Mouse (Mus musculus) midbrain, embryonic 12.5 days (tissue): ENCODE results near the gene 4430402I18Rik. TPM values are rescaled to one million over a fixed set of nuclear protein-coding genes. Genes with fewer than 3 reads are reported as not detected.

Experiments
- ATAC-seq: fragments of 200-750 bp; cut with Nextera tagmentation; 2 replicates; pipeline ENCODE4 v1.8.0; 2017; ENCODE audit warnings: low read depth, moderate TSS enrichment, moderate library complexity; ENCODE audit not compliant: low FRiP score
- H3K27ac ChIP-seq: fragments of 300-500 bp; sonication (generic); replicated peaks from 2 replicates; pipeline ENCODE4 v1.5.1; 2016; ENCODE audit warnings: mild to moderate bottlenecking
- H3K27me3 ChIP-seq: fragments of 300-500 bp; sonication (generic); 2 replicates; pipeline ENCODE4 v1.6.1; 2016; ENCODE audit warnings: mild to moderate bottlenecking
- H3K36me3 ChIP-seq: fragments of 300-500 bp; sonication (generic); 2 replicates; pipeline ENCODE4 v1.6.1; 2016
- H3K4me1 ChIP-seq: fragments of 300-500 bp; sonication (generic); 2 replicates; pipeline ENCODE4 v1.6.1; 2016
- H3K4me2 ChIP-seq: fragments of 300-500 bp; sonication (generic); replicated peaks from 2 replicates; pipeline ENCODE4 v1.6.1; 2016; ENCODE audit warnings: mild to moderate bottlenecking, moderate library complexity
- H3K4me3 ChIP-seq: fragments of 300-500 bp; sonication (generic); 2 replicates; pipeline ENCODE4 v1.5.1; 2016; ENCODE audit warnings: mild to moderate bottlenecking
- H3K9ac ChIP-seq: fragments of 300-500 bp; sonication (generic); replicated peaks from 2 replicates; pipeline ENCODE4 v1.6.1; 2016; ENCODE audit warnings: mild to moderate bottlenecking, moderate library complexity
- H3K9me3 ChIP-seq: fragments of 300-500 bp; sonication (generic); 2 replicates; pipeline ENCODE4 v1.6.1; 2016; ENCODE audit warnings: mild to moderate bottlenecking
- WGBS: fragments of 180-500 bp; shearing (Covaris S2); methylation state at CpG from one replicate; pipeline ENCODE4 v1.1.7; 2016; 5-methylcytosine and 5-hydroxymethylcytosine counted together
- polyA plus RNA-seq: library from polyadenylated mRNA; unstranded; fragments of >200 nt; fragmentation: Nextera tagmentation; extraction: Ambion mirVana; gene quantifications from 2 replicates; pipeline ENCODE4 v1.2.1, GENCODE M21; 2016

The 4430402I18Rik gene
- polyA plus RNA-seq, 1 experiment from 2014 or later, result 0.17 TPM

DNA sequence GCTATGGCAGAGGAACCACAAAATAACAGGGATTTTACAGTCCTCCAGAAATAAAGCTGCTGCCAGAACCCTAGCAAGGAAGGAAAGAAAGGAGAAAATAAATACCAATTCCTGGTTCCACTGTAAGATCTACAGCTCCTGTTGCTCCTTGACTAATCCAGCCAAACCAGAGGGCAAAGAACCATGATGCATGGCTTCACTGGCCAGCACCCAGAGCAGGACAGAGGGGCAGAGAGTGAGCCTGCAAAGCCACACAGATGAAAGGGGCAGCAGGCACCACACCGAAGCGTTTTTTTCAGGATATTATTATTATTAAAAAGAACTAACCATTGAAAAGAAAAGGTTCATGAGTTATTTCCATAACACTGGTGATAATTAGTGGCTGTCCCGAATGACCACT, 115.6 kb downstream of the 4430402I18Rik start:
- Histone ChIP-seq H3K4me1 (no peaks in the 10 kb centered on the region), H3K9ac (no peak overlapping the region), H3K4me2 (no peak overlapping the region), H3K36me3 (no peaks in the 10 kb centered on the region), H3K9me3 (no peaks in the 10 kb centered on the region), H3K4me3 (no peak overlapping the region), H3K27ac (no peak overlapping the region), H3K27me3 (no peaks in the 10 kb centered on the region)
- ATAC-seq, result no peak
- WGBS, result 83% methylated on average over 3 of the region's 3 CpGs

DNA sequence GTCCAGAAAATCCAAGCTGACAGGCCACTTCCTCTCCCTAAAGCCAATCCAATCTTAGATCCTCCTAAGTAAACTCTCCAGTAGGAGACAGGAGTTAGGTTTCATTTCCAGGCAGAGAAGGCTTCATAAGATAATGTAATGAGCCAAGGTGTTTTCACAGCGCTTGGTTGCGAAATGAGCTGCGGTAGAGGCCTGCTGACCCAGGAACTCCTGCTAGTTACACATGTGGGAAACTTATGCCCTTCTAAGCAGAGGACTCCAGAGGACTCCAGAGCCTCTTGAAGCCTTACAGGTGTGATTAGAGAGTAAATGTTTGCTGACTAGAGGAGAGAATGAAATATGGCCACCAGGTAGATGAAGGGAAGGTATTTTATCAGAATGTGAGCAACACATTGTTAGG, 117.1 kb downstream of the 4430402I18Rik start:
- Histone ChIP-seq H3K4me3 (no peak overlapping the region), H3K4me2 (no peak overlapping the region), H3K9ac (no peak overlapping the region), H3K4me1 (no peaks in the 10 kb centered on the region), H3K36me3 (no peaks in the 10 kb centered on the region), H3K27me3 (no peaks in the 10 kb centered on the region), H3K27ac (no peak overlapping the region), H3K9me3 (no peaks in the 10 kb centered on the region)
- 97% methylated on average over 3 of the region's 3 CpGs for WGBS
- ATAC-seq, result no peak

DNA sequence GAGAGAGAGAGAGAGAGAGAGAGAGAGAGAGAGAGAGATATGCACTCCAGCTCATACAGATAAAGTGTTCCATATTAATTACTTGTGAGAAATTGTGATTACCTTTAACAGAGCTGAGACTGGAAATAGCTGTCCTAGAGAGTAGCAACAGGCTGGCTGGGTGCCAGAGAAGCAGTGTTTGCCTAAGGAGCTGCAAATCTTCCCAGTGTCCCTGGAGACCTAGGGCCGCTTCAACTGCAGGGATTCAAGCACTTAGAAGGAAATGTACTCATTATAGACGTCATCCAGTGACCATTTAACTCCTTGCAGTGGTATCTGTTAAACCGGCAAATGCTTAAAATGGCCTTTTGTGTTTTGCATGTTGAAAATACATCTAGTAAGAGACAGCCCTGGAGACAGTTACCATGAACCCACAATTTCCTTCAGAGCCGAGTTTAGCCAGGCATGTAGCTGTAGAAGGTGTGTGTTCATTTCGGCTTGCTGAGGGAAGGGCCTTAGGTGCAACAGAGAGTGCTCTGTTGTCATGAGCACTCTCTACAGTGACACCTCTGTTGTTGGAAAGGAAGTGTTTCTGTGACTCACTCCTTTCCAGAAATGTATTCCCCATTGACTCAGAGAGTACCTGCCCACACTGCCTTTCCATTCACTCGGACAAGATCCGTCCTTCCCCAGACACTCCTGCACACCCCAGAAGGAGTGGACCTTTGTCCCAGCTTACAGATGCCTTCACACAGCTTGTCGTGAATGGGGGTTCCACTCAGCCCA, 122.5 kb downstream of the 4430402I18Rik start:
- Histone ChIP-seq H3K4me1 (no peaks in the 10 kb centered on the region), H3K9ac (no peak overlapping the region), H3K36me3 (no peaks in the 10 kb centered on the region), H3K4me3 (no peak overlapping the region), H3K9me3 (no peaks in the 10 kb centered on the region), H3K27ac (no peak overlapping the region), H3K4me2 (no peak overlapping the region), H3K27me3 (no peaks in the 10 kb centered on the region)
- 76% methylated on average over 8 of the region's 8 CpGs for WGBS
- no peak for ATAC-seq

Other genes starting within 250 kb of the 4430402I18Rik start
- gene Slc1a1, start 132.8 kb downstream of the 4430402I18Rik start, polyA plus RNA-seq, result 3.6 and 4.0 TPM in 2 replicates
- 8.2 and 9.6 TPM in 2 replicates for gene Plpp6, start 3.8 kb downstream of the 4430402I18Rik start, polyA plus RNA-seq
- 59.2 and 60.5 TPM in 2 replicates for gene Cdc37l1, start 22.6 kb upstream of the 4430402I18Rik start, polyA plus RNA-seq
- 77.2 and 78.0 TPM in 2 replicates for gene Ak3, start 80.2 kb upstream of the 4430402I18Rik start, polyA plus RNA-seq
- 35.3 and 41.0 TPM in 2 replicates for gene Rcl1, start 133.6 kb upstream of the 4430402I18Rik start, polyA plus RNA-seq